Mouse (Mus musculus) brain, adult 2 months (tissue): ENCODE results near the gene Tmem239.

Source experiments
- DNase-seq: peaks from one replicate; pipeline ENCODE4 v3.0.0; 2011; ENCODE audit warnings: low read depth, low spot score

Gene Tmem239

GRCm38 (mm10) chr2:130450434-130450796 lies 44.1 kb downstream of the Tmem239 start:
- DNase-seq, result peak; percentile 83

DNA sequence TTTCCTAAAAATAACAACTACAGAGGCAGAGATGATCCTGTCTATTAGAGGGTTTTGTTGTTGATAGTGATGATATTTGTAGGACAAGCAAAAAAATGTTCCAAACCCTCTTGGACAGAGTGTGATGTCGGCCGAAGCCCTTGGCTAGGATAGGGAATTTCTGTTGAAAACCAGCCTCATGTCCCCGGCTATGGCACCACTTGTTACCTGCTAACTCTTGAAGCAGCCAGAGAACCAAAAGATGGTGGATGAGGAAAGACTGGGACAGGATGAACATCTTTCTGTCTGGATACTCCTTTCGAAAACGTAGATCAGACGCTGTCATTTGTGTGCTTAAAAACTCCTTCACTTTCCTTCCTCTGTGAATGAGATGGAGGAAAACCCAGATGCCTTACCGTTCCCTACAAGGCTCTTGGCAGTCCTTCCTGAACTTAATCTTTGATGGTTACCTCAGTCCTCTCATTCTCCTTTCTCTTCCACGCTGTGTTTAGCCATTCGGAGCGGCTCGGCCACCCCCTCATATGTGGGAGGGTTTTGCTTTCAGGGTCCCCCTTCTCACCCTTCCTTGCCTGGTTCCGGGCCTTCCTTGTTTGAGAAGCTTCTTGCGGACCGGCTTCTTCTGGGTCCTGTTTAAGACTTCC lies 44.9 kb downstream of the Tmem239 start:
- no peak for DNase-seq

GRCm38 (mm10) chr2:130451727-130452090 lies 45.4 kb downstream of the Tmem239 start:
- no peak for DNase-seq

- DNase-seq, result no peak
Observed at GRCm38 (mm10) chr2:130452266-130452665, 46.0 kb downstream of the Tmem239 start.

DNA sequence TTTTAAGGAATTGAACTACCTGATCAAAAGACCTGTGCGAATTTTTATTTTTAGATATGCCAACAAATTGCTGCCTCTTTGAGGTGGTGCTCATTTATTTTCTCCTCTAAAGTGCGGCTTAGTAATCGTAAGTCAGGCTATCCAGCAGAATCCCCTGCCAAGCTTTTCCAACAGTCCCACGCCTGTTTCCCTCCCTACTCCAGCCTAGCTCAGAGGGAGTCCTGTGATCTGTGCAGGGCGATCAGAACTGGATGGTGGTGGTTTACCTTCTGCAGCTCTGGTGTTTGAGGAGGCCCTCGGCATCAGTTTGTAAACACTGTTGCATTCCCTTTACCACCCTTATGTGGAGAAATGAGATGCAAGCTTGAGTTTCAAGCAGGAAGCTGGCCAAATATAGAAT lies 47.1 kb downstream of the Tmem239 start:
- DNase-seq, result peak; percentile 64

- DNase-seq, result peak; percentile 84
Observed at GRCm38 (mm10) chr2:130454748-130455370, 48.6 kb downstream of the Tmem239 start.
